Mouse (Mus musculus) pancreas, adult 10 weeks (tissue): Measurements from ENCODE around the gene Zfp977. TPM values are rescaled to one million over a fixed set of nuclear protein-coding genes. Genes with fewer than 3 reads are reported as not detected.

Source experiments
- polyA plus RNA-seq: library from polyadenylated mRNA; stranded (reverse); fragments of 350-450 nt; fragmentation: Illumina TruSeq; extraction: RNeasy Lipid Tissue Mini Kit (QIAGEN cat#74804); gene quantifications from one replicate; pipeline ENCODE4 v1.2.3, GENCODE M21; 2015; ENCODE audit warnings: low read depth, low replicate concordance; ENCODE audit not compliant: insufficient read depth

The Zfp977 gene
- polyA plus RNA-seq = not detected

DNA sequence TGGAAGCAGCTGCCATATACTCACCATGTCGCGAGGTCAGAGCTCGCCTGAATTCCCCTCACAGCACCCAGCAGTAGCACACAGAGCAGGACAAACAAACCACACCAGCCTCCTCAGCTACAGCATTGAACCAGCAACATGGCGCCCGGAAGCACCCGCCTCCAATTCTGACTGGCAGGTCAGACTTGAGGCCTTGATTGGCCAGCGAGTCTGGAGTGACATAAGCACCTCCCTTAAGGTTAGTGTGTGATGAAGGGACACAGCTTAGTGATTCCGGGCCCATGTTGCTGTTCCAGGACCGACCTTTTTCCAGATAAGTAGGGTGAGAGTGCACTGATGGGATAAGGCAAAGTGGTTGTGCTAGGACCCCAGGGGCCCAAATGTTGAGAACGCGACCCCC, at the start of gene Zfp977:
TSS of gene Zfp977 (minus strand) at position 135 of the 400 bp plus-strand sequence.

GRCm38 (mm10) chr7:42578488-42578887, 13.9 kb downstream of the Zfp977 start, which contains the start of gene Gm21028:
Gene Gm21028, minus strand, starts transcription at chr7:42578588.

Other genes starting within 250 kb of the Zfp977 start
- gene 4933421I07Rik, start 144.4 kb downstream of the Zfp977 start, polyA plus RNA-seq = not detected
- gene Zfp141, start 86.8 kb downstream of the Zfp977 start, polyA plus RNA-seq = 1.8 TPM
- gene Gm21028, start 14.0 kb downstream of the Zfp977 start, polyA plus RNA-seq = not detected
- gene Zfp976, start 50.0 kb upstream of the Zfp977 start, polyA plus RNA-seq = 0.74 TPM
- gene Zfp975, start 100.2 kb upstream of the Zfp977 start, polyA plus RNA-seq = 2.3 TPM
- not detected for gene Gm17067, start 134.5 kb upstream of the Zfp977 start, polyA plus RNA-seq
- gene Vmn2r62, start 201.0 kb upstream of the Zfp977 start, polyA plus RNA-seq = not detected